Mouse (Mus musculus): ENCODE results near the gene Zfp184. TPM values are rescaled to one million over a fixed set of nuclear protein-coding genes. Genes with fewer than 3 reads are reported as not detected.
A peak's percentile ranks its signal among the peaks of the same experiment; 100 is the strongest.

Zfp184 gene
- polyA plus RNA-seq, 1 experiment from 2014 or later: 25.4 TPM

- peak overlapping the region; percentile 46 for H3K4me3 ChIP-seq
- WGBS: 2% methylated on average over 18 of the region's 18 CpGs
- no peaks in the 10 kb centered on the region for H3K9me3 ChIP-seq (replicated peaks)
- H3K9ac ChIP-seq: peak overlapping the region; percentile 45; the same call in 1 of the 2 replicates
- no peaks in the 10 kb centered on the region for H3K36me3 ChIP-seq (ENCODE audit: poor library complexity, severe bottlenecking)
- H3K4me1 ChIP-seq: peaks cover 20% of the 10 kb centered on the region
- H3K27ac ChIP-seq: no peak overlapping the region
- no peak for ATAC-seq
- peaks cover 96% of the 10 kb centered on the region for H3K27me3 ChIP-seq
- peak overlapping the region; percentile 84 for H3K4me2 ChIP-seq
These were observed 62.2 kb downstream of the Zfp184 start for GRCm38 (mm10) chr13:22007121-22007510.

GRCm38 (mm10) chr13:22007872-22008271 is 63.0 kb downstream of the Zfp184 start:
- ATAC-seq: no peak
- no peak overlapping the region for H3K4me2 ChIP-seq
- H3K9ac ChIP-seq: no peak overlapping the region
- peaks cover 96% of the 10 kb centered on the region for H3K27me3 ChIP-seq
- H3K27ac ChIP-seq: no peak overlapping the region
- no peak overlapping the region for H3K4me3 ChIP-seq
- no peaks in the 10 kb centered on the region for H3K9me3 ChIP-seq (replicated peaks)
- 54% methylated on average over 7 of the region's 7 CpGs for WGBS
- no peaks in the 10 kb centered on the region for H3K36me3 ChIP-seq (ENCODE audit: poor library complexity, severe bottlenecking)
- H3K4me1 ChIP-seq: peaks cover 20% of the 10 kb centered on the region

DNA sequence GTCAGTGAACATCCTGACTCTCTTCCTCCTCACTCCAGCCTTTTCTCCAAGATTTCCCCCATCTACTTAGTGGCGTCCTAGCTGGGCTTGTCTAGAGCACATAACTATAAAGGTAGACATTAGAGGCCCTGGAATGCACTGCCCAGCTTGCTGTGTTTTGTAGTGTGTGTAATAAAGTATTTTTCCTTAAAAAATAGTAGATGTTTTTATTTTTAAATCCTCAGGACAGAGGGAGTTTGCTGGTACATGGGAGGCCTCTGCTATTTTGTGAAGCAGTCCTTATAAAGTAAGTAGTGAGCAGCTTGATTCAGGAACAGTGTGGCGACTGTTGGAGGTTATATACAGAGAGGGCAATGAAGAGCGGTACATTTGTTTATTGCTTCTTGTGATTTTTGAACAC is 63.8 kb downstream of the Zfp184 start:
- peaks cover 20% of the 10 kb centered on the region for H3K4me1 ChIP-seq
- no peak overlapping the region for H3K4me2 ChIP-seq
- H3K27ac ChIP-seq: no peak overlapping the region
- H3K36me3 ChIP-seq (ENCODE audit: poor library complexity, severe bottlenecking): no peaks in the 10 kb centered on the region
- peaks cover 94% of the 10 kb centered on the region for H3K27me3 ChIP-seq
- 73% methylated on average over 3 of the region's 3 CpGs for WGBS
- no peak overlapping the region for H3K4me3 ChIP-seq
- H3K9ac ChIP-seq: no peak overlapping the region
- H3K9me3 ChIP-seq (replicated peaks): no peaks in the 10 kb centered on the region
- no peak for ATAC-seq

GRCm38 (mm10) chr13:22009642-22010041 is 64.7 kb downstream of the Zfp184 start, which contains the start of gene Prss16:
Prss16 (minus strand) TSS chr13:22009742.
- no peak for ATAC-seq
- 36% methylated on average over 7 of the region's 7 CpGs for WGBS
- Histone ChIP-seq H3K9me3 (replicated peaks) (no peaks in the 10 kb centered on the region), H3K9ac (no peak within 1 kb of the TSS), H3K36me3 (ENCODE audit: poor library complexity, severe bottlenecking) (no peaks in the 10 kb centered on the region), H3K4me2 (no peak within 1 kb of the TSS), H3K4me3 (no peak within 1 kb of the TSS), H3K4me1 (peaks cover 23% of the 10 kb centered on the region), H3K27ac (no peak within 1 kb of the TSS), H3K27me3 (peaks cover 94% of the 10 kb centered on the region)

MicroRNA genes within 50 kb of the gene (microRNA counts, 519-probe panel; counts per million panel counts)
- microRNA mmu-miR-1983: 5,544 counts per million, percentile 95 among the panel's probes with 10 or more counts

Small RNAs within 50 kb of the gene (microRNA-seq; reads per million reads assigned to microRNA genes)
- not detected for gene Gm44456
- 3,166 reads per million, percentile 86 among the genes with 10 or more reads in this experiment for gene Mir1983

Other genes with a start within 250 kb of the Zfp184 start
- not detected in 2 replicates for gene Olfr1359, start 247.0 kb upstream of the Zfp184 start, polyA plus RNA-seq (2015; fragmentation: Nextera tagmentation; extraction: Ambion mirVana)
- 1.7 and 4.8 TPM in 2 replicates for gene Hist1h2bl, start 229.0 kb upstream of the Zfp184 start, polyA plus RNA-seq (2015; fragmentation: Nextera tagmentation; extraction: Ambion mirVana)
- 23.7 and 32.4 TPM in 2 replicates for gene Hist1h2ai, start 228.7 kb upstream of the Zfp184 start, polyA plus RNA-seq (2015; fragmentation: Nextera tagmentation; extraction: Ambion mirVana)
- gene Hist1h3h, start 227.4 kb upstream of the Zfp184 start, polyA plus RNA-seq (2015; fragmentation: Nextera tagmentation; extraction: Ambion mirVana): 23.7 and 35.3 TPM in 2 replicates
- 5.9 and 6.9 TPM in 2 replicates for gene Hist1h2bm, start 223.1 kb upstream of the Zfp184 start, polyA plus RNA-seq (2015; fragmentation: Nextera tagmentation; extraction: Ambion mirVana)
- 1.3 and 1.9 TPM in 2 replicates for gene Hist1h4j, start 210.0 kb upstream of the Zfp184 start, polyA plus RNA-seq (2015; fragmentation: Nextera tagmentation; extraction: Ambion mirVana)
- 6.9 and 11.1 TPM in 2 replicates for gene Hist1h4k, start 194.6 kb upstream of the Zfp184 start, polyA plus RNA-seq (2015; fragmentation: Nextera tagmentation; extraction: Ambion mirVana)
- 49.6 and 61.0 TPM in 2 replicates for gene Hist1h2ak, start 191.3 kb upstream of the Zfp184 start, polyA plus RNA-seq (2015; fragmentation: Nextera tagmentation; extraction: Ambion mirVana)
- 4.0 and 8.4 TPM in 2 replicates for gene Hist1h2bn, start 191.0 kb upstream of the Zfp184 start, polyA plus RNA-seq (2015; fragmentation: Nextera tagmentation; extraction: Ambion mirVana)
- gene Hist1h1b, start 164.5 kb upstream of the Zfp184 start, polyA plus RNA-seq (2015; fragmentation: Nextera tagmentation; extraction: Ambion mirVana): 37.1 and 38.4 TPM in 2 replicates
- gene Hist1h3i, start 161.7 kb upstream of the Zfp184 start, polyA plus RNA-seq (2015; fragmentation: Nextera tagmentation; extraction: Ambion mirVana): 166 and 192 TPM in 2 replicates
- 12.8 and 16.1 TPM in 2 replicates for gene Hist1h2an, start 157.9 kb upstream of the Zfp184 start, polyA plus RNA-seq (2015; fragmentation: Nextera tagmentation; extraction: Ambion mirVana)
- gene Hist1h2bp, start 157.6 kb upstream of the Zfp184 start, polyA plus RNA-seq (2015; fragmentation: Nextera tagmentation; extraction: Ambion mirVana): 2.1 and 2.3 TPM in 2 replicates
- 24.9 and 25.3 TPM in 2 replicates for gene Hist1h2bq, start 134.9 kb upstream of the Zfp184 start, polyA plus RNA-seq (2015; fragmentation: Nextera tagmentation; extraction: Ambion mirVana)
- gene Hist1h2ao, start 134.6 kb upstream of the Zfp184 start, polyA plus RNA-seq (2015; fragmentation: Nextera tagmentation; extraction: Ambion mirVana): 1.9 TPM in 1 of 2 replicates, not detected in the other
- not detected in 2 replicates for gene Hist1h4m, start 133.3 kb upstream of the Zfp184 start, polyA plus RNA-seq (2015; fragmentation: Nextera tagmentation; extraction: Ambion mirVana)
- gene Hist1h4n, start 112.9 kb upstream of the Zfp184 start, polyA plus RNA-seq (2015; fragmentation: Nextera tagmentation; extraction: Ambion mirVana): 12.8 and 20.2 TPM in 2 replicates
- 4,205 and 5,125 TPM in 2 replicates for gene Hist1h2ap, start 111.6 kb upstream of the Zfp184 start, polyA plus RNA-seq (2015; fragmentation: Nextera tagmentation; extraction: Ambion mirVana)
- 24.7 and 27.2 TPM in 2 replicates for gene Hist1h2br, start 111.4 kb upstream of the Zfp184 start, polyA plus RNA-seq (2015; fragmentation: Nextera tagmentation; extraction: Ambion mirVana)
- 0.09 TPM in 1 of 2 replicates, not detected in the other for gene Pom121l2, start 36.1 kb downstream of the Zfp184 start, polyA plus RNA-seq (2015; fragmentation: Nextera tagmentation; extraction: Ambion mirVana)
- not detected in 2 replicates for gene Prss16, start 64.6 kb downstream of the Zfp184 start, polyA plus RNA-seq (2015; fragmentation: Nextera tagmentation; extraction: Ambion mirVana)
- 2.8 and 10.7 TPM in 2 replicates for gene Hist1h2ah, start 90.5 kb downstream of the Zfp184 start, polyA plus RNA-seq (2015; fragmentation: Nextera tagmentation; extraction: Ambion mirVana)
- gene Hist1h2bk, start 90.8 kb downstream of the Zfp184 start, polyA plus RNA-seq (2015; fragmentation: Nextera tagmentation; extraction: Ambion mirVana): 7.5 and 10.3 TPM in 2 replicates
- gene Hist1h4i, start 96.3 kb downstream of the Zfp184 start, polyA plus RNA-seq (2015; fragmentation: Nextera tagmentation; extraction: Ambion mirVana): 42.8 and 45.2 TPM in 2 replicates
- 60.3 and 62.0 TPM in 2 replicates for gene Hist1h2ag, start 97.8 kb downstream of the Zfp184 start, polyA plus RNA-seq (2015; fragmentation: Nextera tagmentation; extraction: Ambion mirVana)
- 13.3 and 13.9 TPM in 2 replicates for gene Hist1h2bj, start 98.1 kb downstream of the Zfp184 start, polyA plus RNA-seq (2015; fragmentation: Nextera tagmentation; extraction: Ambion mirVana)
- not detected in 2 replicates for gene Vmn1r188, start 139.3 kb downstream of the Zfp184 start, polyA plus RNA-seq (2015; fragmentation: Nextera tagmentation; extraction: Ambion mirVana)
- not detected in 2 replicates for gene Vmn1r189, start 160.7 kb downstream of the Zfp184 start, polyA plus RNA-seq (2015; fragmentation: Nextera tagmentation; extraction: Ambion mirVana)
- not detected in 2 replicates for gene Vmn1r191, start 238.9 kb downstream of the Zfp184 start, polyA plus RNA-seq (2015; fragmentation: Nextera tagmentation; extraction: Ambion mirVana)
- not detected in 2 replicates for gene Vmn1r192, start 246.0 kb downstream of the Zfp184 start, polyA plus RNA-seq (2015; fragmentation: Nextera tagmentation; extraction: Ambion mirVana)